Mouse (Mus musculus) neural tube, embryonic 11.5 days (tissue): Measurements from ENCODE around the gene Sar1b. TPM values are rescaled to one million over a fixed set of nuclear protein-coding genes. Genes with fewer than 3 reads are reported as not detected.
"Not testable (repeated sequence)": the region's sequence is repeated elsewhere in the genome, so short reads cannot be mapped to it uniquely, and the experiment has no call there.

Experiments used
- ATAC-seq: fragments of 200-750 bp; cut with Nextera tagmentation; 2 replicates; pipeline ENCODE4 v1.8.0; 2017; ENCODE audit warnings: moderate number of reproducible peaks, mild to moderate bottlenecking, moderate TSS enrichment, moderate library complexity; ENCODE audit not compliant: insufficient read depth, low FRiP score, low TSS enrichment
- DNase-seq: peaks from one replicate; pipeline ENCODE4 v3.0.0-alpha.2; 2015; ENCODE audit warnings: low spot score
- H3K27ac ChIP-seq: fragments of 300-500 bp; sonication (generic); 2 replicates; pipeline ENCODE4 v1.5.1; 2014; ENCODE audit warnings: low read depth, mild to moderate bottlenecking, low read length
- H3K27me3 ChIP-seq: fragments of 300-500 bp; sonication (generic); 2 replicates; pipeline ENCODE4 v1.6.1; 2014; ENCODE audit warnings: mild to moderate bottlenecking, low read length, mixed read lengths; ENCODE audit not compliant: control insufficient read depth, insufficient read depth
- H3K36me3 ChIP-seq: fragments of 300-500 bp; sonication (generic); 2 replicates; pipeline ENCODE4 v1.6.1; 2014; ENCODE audit warnings: mild to moderate bottlenecking, low read length, moderate library complexity, mixed read lengths; ENCODE audit not compliant: control insufficient read depth, insufficient read depth
- H3K4me1 ChIP-seq: fragments of 300-500 bp; sonication (generic); 2 replicates; pipeline ENCODE4 v1.6.1; 2014; ENCODE audit warnings: low read length, mixed read lengths; ENCODE audit not compliant: control insufficient read depth, insufficient read depth
- H3K4me2 ChIP-seq: fragments of 300-500 bp; sonication (generic); 2 replicates; pipeline ENCODE4 v1.6.1; 2014; ENCODE audit warnings: low read depth, mild to moderate bottlenecking, moderate library complexity
- H3K4me3 ChIP-seq: fragments of 300-500 bp; sonication (generic); 2 replicates; pipeline ENCODE4 v1.5.1; 2014; ENCODE audit warnings: low read depth, low read length
- H3K9ac ChIP-seq: fragments of 300-500 bp; sonication (generic); 2 replicates; pipeline ENCODE4 v1.6.1; 2014; ENCODE audit warnings: mild to moderate bottlenecking, low read length
- H3K9me3 ChIP-seq: fragments of 300-500 bp; sonication (generic); 2 replicates; pipeline ENCODE4 v1.6.1; 2016; ENCODE audit warnings: low read length; ENCODE audit not compliant: control insufficient read depth
- WGBS: fragments of 180-500 bp; shearing (Covaris S2); extraction: QIAGEN DNeasy Blood & Tissue Kit; methylation state at CpG from one replicate; pipeline ENCODE4 v1.1.7; 2014; 5-methylcytosine and 5-hydroxymethylcytosine counted together
- polyA plus RNA-seq: library from polyadenylated mRNA; unstranded; fragments of >200 nt; fragmentation: Nextera tagmentation; extraction: Ambion mirVana; gene quantifications from 2 replicates; pipeline ENCODE4 v1.2.1, GENCODE M21; 2014

Sar1b gene
- polyA plus RNA-seq, 1 experiment from 2014 or later: 126 TPM

DNA sequence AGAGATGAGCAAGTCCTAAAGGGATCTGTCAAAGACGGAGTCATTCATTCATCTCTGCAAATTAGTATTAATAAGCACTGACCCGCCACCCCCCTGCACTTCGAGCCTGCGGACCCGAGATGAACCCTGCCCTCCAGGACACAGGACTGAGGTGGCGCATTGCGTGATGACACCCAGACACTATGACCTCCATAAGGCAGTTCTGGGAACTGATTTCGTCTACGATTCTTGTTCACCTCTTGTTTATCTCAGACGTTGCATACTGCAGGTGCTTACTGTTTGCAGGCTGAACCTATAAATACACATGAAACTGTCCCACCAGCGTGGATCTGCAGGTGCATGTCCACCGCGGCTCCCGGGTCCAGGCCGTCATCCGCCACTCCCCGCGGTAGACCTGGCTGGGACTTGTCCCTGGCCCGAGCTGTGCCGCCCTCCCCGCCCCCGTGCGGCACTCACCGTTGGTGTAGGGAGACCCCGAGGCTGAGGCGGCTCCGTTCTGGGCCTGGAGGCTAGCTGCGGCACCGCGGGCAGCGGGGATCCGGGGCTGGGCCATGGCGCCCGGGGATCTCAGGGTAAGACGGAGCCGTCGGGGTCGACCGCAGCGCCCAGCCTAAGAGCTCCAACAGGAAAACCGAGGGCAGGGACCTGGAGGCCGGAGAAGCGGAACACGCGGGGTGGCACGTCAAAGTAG lies 7.7 kb upstream of the Sar1b start:
- H3K9me3 ChIP-seq: no peaks in the 10 kb centered on the region
- H3K27ac ChIP-seq: peak overlapping the region; percentile 2; the same call in 1 of the 2 replicates
- peaks cover 10% of the 10 kb centered on the region for H3K4me1 ChIP-seq
- ATAC-seq (peak; percentile 80; the same call in 1 of the 2 replicates), DNase-seq (peak; percentile 13)
- under 1% methylated on average over 46 of the region's 46 CpGs for WGBS
- H3K36me3 ChIP-seq: no peaks in the 10 kb centered on the region
- H3K4me2 ChIP-seq: peak overlapping the region; percentile 84
- no peaks in the 10 kb centered on the region for H3K27me3 ChIP-seq
- peak overlapping the region; percentile 92 for H3K9ac ChIP-seq
- H3K4me3 ChIP-seq: peak overlapping the region; percentile 94

- DNase-seq: peak; percentile 93
- peak overlapping the region; percentile 2 for H3K27ac ChIP-seq
- ATAC-seq: peak; percentile 97
- H3K36me3 ChIP-seq: no peaks in the 10 kb centered on the region
- peak overlapping the region; percentile 84 for H3K4me2 ChIP-seq
- WGBS: 1% methylated on average over 35 of the region's 41 CpGs
- H3K9ac ChIP-seq: peak overlapping the region; percentile 92
- no peaks in the 10 kb centered on the region for H3K27me3 ChIP-seq
- H3K4me3 ChIP-seq: peak overlapping the region; percentile 94
- peaks cover 10% of the 10 kb centered on the region for H3K4me1 ChIP-seq
- no peaks in the 10 kb centered on the region for H3K9me3 ChIP-seq
Observed at GRCm38 (mm10) chr11:51756352-51756771, 7.1 kb upstream of the Sar1b start.

GRCm38 (mm10) chr11:51757023-51757422 lies 6.5 kb upstream of the Sar1b start:
- 77% methylated on average over 11 of the region's 11 CpGs for WGBS
- Histone ChIP-seq H3K27ac (no peak overlapping the region; the same call in 1 of the 2 replicates), H3K36me3 (no peaks in the 10 kb centered on the region), H3K4me1 (peaks cover 10% of the 10 kb centered on the region), H3K4me2 (peak overlapping the region; percentile 84), H3K4me3 (peak overlapping the region; percentile 94), H3K9me3 (no peaks in the 10 kb centered on the region), H3K27me3 (no peaks in the 10 kb centered on the region), H3K9ac (peak overlapping the region; percentile 92)
- ATAC-seq (no peak), DNase-seq (no peak)

- 90% methylated on average over 5 of the region's 5 CpGs for WGBS
- Histone ChIP-seq H3K27me3 (no peaks in the 10 kb centered on the region), H3K9me3 (no peaks in the 10 kb centered on the region), H3K9ac (no peak overlapping the region), H3K4me1 (peaks cover 10% of the 10 kb centered on the region), H3K4me3 (no peak overlapping the region), H3K36me3 (no peaks in the 10 kb centered on the region), H3K4me2 (no peak overlapping the region), H3K27ac (no peak overlapping the region)
- DNase-seq (no peak), ATAC-seq (no peak)
Observed at GRCm38 (mm10) chr11:51757625-51758024, 5.9 kb upstream of the Sar1b start.

DNA sequence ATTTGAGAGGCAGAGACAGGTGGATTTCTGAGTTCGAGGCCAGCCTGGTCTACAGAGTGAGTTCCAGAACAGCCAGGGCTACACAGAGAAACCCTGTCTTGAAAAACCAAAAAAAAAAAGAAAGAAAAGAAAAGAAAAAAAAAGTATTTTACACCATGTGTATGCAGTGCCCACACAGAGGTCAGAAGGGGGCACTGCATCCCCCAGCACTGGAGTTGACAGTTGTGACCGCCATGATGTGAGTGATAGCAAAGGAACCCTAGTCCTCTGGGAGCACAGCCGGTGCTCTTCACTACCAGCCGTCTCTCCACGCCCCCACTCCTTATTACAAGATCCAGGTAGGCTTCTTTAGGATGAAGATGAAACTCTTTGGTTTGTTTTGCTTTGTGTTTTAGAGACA lies 5.3 kb upstream of the Sar1b start:
- H3K4me2 ChIP-seq, H3K27ac ChIP-seq, H3K9me3 ChIP-seq, H3K36me3 ChIP-seq, DNase-seq, ATAC-seq, H3K9ac ChIP-seq, H3K27me3 ChIP-seq, H3K4me3 ChIP-seq: not testable (repeated sequence)
- H3K4me1 ChIP-seq: peaks cover 10% of the 10 kb centered on the region
- 89% methylated on average over 5 of the region's 5 CpGs for WGBS

- Histone ChIP-seq H3K4me2 (no peak overlapping the region), H3K9ac (no peak overlapping the region), H3K27ac (no peak overlapping the region), H3K4me1 (peaks cover 12% of the 10 kb centered on the region), H3K4me3 (no peak overlapping the region), H3K9me3 (no peaks in the 10 kb centered on the region), H3K27me3 (no peaks in the 10 kb centered on the region), H3K36me3 (no peaks in the 10 kb centered on the region)
- DNase-seq: no peak
- no peak for ATAC-seq
- 93% methylated on average over 2 of the region's 2 CpGs for WGBS
Observed at GRCm38 (mm10) chr11:51759251-51759650, 4.2 kb upstream of the Sar1b start.

- H3K36me3 ChIP-seq: no peaks in the 10 kb centered on the region
- no peak overlapping the region for H3K4me2 ChIP-seq
- WGBS: 81% methylated on average over 6 of the region's 6 CpGs
- H3K27me3 ChIP-seq: no peaks in the 10 kb centered on the region
- no peak overlapping the region for H3K9ac ChIP-seq
- H3K27ac ChIP-seq: no peak overlapping the region
- DNase-seq: no peak
- no peaks in the 10 kb centered on the region for H3K9me3 ChIP-seq
- no peak for ATAC-seq
- H3K4me3 ChIP-seq: no peak overlapping the region
- H3K4me1 ChIP-seq: peaks cover 14% of the 10 kb centered on the region
Observed at GRCm38 (mm10) chr11:51759941-51760657, 3.4 kb upstream of the Sar1b start.

- no peaks in the 10 kb centered on the region for H3K9me3 ChIP-seq
- DNase-seq (no peak), ATAC-seq (no peak)
- 78% methylated on average over 5 of the region's 5 CpGs for WGBS
- H3K27me3 ChIP-seq: no peaks in the 10 kb centered on the region
- H3K27ac ChIP-seq: no peak overlapping the region
- no peak overlapping the region for H3K4me3 ChIP-seq
- no peak overlapping the region for H3K4me2 ChIP-seq
- H3K4me1 ChIP-seq: peaks cover 10% of the 10 kb centered on the region
- no peaks in the 10 kb centered on the region for H3K36me3 ChIP-seq
- H3K9ac ChIP-seq: no peak overlapping the region
Observed at GRCm38 (mm10) chr11:51761241-51761640, 2.2 kb upstream of the Sar1b start.

DNA sequence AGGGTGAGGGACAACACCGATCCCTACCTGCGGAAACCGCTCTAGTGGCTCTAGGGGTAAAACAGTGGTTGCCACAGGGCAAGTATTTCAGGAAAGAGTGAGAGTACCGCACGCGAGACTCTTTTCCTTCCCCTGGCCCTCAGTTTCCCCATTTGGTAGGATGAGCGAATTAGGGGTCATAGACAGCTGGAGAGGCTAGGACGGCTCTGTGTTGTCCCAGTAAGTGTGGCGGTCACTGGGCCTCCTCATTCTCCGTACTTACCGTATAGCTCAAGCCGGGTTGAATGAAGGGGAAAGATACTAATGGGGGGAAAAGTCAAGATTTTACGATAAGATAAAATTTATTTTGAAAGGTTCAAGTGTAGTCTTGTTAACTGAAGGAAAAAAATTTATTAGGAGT lies 468 bp downstream of the Sar1b start:
- Histone ChIP-seq H3K36me3 (no peaks in the 10 kb centered on the region), H3K9ac (peak overlapping the region; percentile 91), H3K4me3 (peak overlapping the region; percentile 91), H3K9me3 (no peaks in the 10 kb centered on the region), H3K27ac (no peak overlapping the region), H3K27me3 (no peaks in the 10 kb centered on the region), H3K4me2 (peak overlapping the region; percentile 92), H3K4me1 (peaks cover 6% of the 10 kb centered on the region)
- ATAC-seq (no peak), DNase-seq (no peak)
- 10% methylated on average over 13 of the region's 13 CpGs for WGBS
